In the genomic region with DNA sequence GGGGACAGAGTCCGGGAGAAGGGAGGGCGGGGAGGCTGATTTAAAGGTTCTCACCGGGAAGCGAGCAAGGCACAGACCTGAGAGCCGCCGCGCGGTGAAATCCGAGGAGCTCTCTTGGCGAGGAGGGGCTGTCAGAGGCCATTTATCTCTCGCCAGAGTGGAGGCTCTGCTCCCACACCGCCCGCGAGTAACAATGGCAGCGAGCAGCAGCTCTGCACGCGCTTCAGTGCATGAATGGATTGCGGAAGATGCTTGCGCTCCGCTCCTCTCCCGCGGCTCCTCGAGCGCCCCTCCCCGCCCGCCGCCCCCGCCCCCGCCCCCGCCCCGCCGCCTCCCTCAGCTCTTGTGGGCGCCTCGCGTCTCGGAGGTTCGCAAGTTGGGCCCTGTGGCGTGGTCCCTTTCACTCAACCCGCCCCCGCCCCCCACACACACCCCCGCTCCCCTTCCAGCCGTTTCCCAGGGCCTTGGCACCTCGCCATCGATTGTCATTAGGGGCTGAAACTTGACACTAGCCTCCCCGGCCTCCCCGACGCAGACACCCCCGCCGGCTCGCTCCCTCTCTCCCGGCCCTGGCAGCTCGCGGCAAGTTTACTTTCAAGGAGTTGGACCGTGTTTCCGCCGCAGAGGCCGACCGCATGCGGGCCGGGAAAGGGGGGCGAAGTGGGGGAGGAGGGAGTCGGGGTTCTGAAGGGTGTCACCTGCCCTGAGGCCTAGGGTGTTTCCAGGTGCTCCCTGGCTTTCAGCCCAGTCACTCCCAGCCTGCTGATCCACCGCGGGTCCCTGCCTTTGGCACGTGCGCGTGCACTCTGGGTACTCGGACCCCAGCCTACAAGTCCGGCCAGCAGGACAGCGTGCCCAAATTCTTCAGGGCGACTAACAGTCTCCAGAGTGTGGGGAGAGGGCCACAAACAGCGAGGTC, we compare ENCODE assay signal across 9 mouse cellular contexts. TPM values are rescaled to one million over a fixed set of nuclear protein-coding genes. Genes with fewer than 3 reads are reported as not detected.
DNase-seq lines count a peak whose midpoint lies in the region; ATAC-seq lines count a peak whose summit lies in the region.
"Had no signal": no experiment of that assay in that cellular context is flagged by ENCODE, and none has a peak within 500 bp of the region (broad histone marks: within the 10 kb centered on the region; RNA-seq: fewer than 3 reads in every experiment).

No protein-coding gene starts in this region.

- 0 out of 2 replicates have a peak, but pooled peaks have one; percentile 21 for ATAC-seq in frontal cortex, adult (ENCODE audit: low TSS enrichment)
- peak; percentile 75 for ATAC-seq in forebrain, embryonic 13.5 days
- ATAC-seq in hindbrain, embryonic 14.5 days (ENCODE audit: low FRiP score), result peak; percentile 67
- ATAC-seq in liver, embryonic 15.5 days (ENCODE audit: insufficient read depth), result no peak
- ATAC-seq in neural tube, embryonic 12.5 days (ENCODE audit: low FRiP score, low read depth), result peak; percentile 83

- DNase-seq in frontal cortex, postnatal 36 days (ENCODE audit: low spot score in 2 of 2), result no peak
- peak; percentile 93 for DNase-seq in NIH3T3 (ENCODE audit: low read depth)
- peak; percentile 55 for DNase-seq in hindbrain, embryonic 14.5 days (ENCODE audit: low spot score)
- DNase-seq in frontal cortex, postnatal 25 days (ENCODE audit: low spot score in 2 of 2), result no peak

- 1% methylated on average over 20 of the region's 72 CpGs for WGBS in forebrain, embryonic 13.5 days
- 4% methylated on average over 45 of the region's 72 CpGs for WGBS in hindbrain, embryonic 14.5 days
- WGBS in liver, embryonic 15.5 days (ENCODE audit: insufficient replicate concordance), result 3% methylated on average over 58 of the region's 72 CpGs
- 4% methylated on average over 42 of the region's 72 CpGs for WGBS in neural tube, embryonic 12.5 days

- H3K36me3 ChIP-seq in forebrain, embryonic 13.5 days (ENCODE audit: poor library complexity, severe bottlenecking), result no peaks in the 10 kb centered on the region
- no peaks in the 10 kb centered on the region for H3K36me3 ChIP-seq in hindbrain, embryonic 14.5 days (replicated peaks; ENCODE audit: control insufficient read depth, insufficient read depth)
- no peaks in the 10 kb centered on the region for H3K36me3 ChIP-seq in liver, embryonic 15.5 days (replicated peaks)
- H3K36me3 ChIP-seq in neural tube, embryonic 12.5 days, result no peaks in the 10 kb centered on the region

- peak overlapping the region; percentile 60 for H3K4me3 ChIP-seq in forebrain, embryonic 13.5 days
- H3K4me3 ChIP-seq in hindbrain, embryonic 14.5 days (replicated peaks; ENCODE audit: low read length), result peak overlapping the region; percentile 48
- peak overlapping the region; percentile 52 for H3K4me3 ChIP-seq in liver, embryonic 15.5 days (replicated peaks)
- peak overlapping the region; percentile 51 for H3K4me3 ChIP-seq in neural tube, embryonic 12.5 days

- H3K9me3 ChIP-seq in forebrain, embryonic 13.5 days (replicated peaks), result no peaks in the 10 kb centered on the region
- no peaks in the 10 kb centered on the region for H3K9me3 ChIP-seq in hindbrain, embryonic 14.5 days (ENCODE audit: control insufficient read depth, low read length)
- no peaks in the 10 kb centered on the region for H3K9me3 ChIP-seq in liver, embryonic 15.5 days (replicated peaks)
- H3K9me3 ChIP-seq in neural tube, embryonic 12.5 days, result no peaks in the 10 kb centered on the region

- H3K27me3 ChIP-seq in forebrain, embryonic 13.5 days, result peaks cover 87% of the 10 kb centered on the region
- peaks cover 94% of the 10 kb centered on the region for H3K27me3 ChIP-seq in hindbrain, embryonic 14.5 days (ENCODE audit: control insufficient read depth, insufficient read depth, low read length)
- peaks cover 99% of the 10 kb centered on the region for H3K27me3 ChIP-seq in liver, embryonic 15.5 days
- H3K27me3 ChIP-seq in neural tube, embryonic 12.5 days (replicated peaks), result peaks cover 57% of the 10 kb centered on the region

- H3K9ac ChIP-seq in forebrain, embryonic 13.5 days, result peak overlapping the region; percentile 84
- H3K9ac ChIP-seq in hindbrain, embryonic 14.5 days, result peak overlapping the region; percentile 81
- H3K9ac ChIP-seq in liver, embryonic 15.5 days, result no peak overlapping the region
- peak overlapping the region; percentile 71 for H3K9ac ChIP-seq in neural tube, embryonic 12.5 days

- peak overlapping the region; percentile 92 for H3K27ac ChIP-seq in forebrain, embryonic 13.5 days
- H3K27ac ChIP-seq in hindbrain, embryonic 14.5 days, result peak overlapping the region; percentile 89
- no peak overlapping the region for H3K27ac ChIP-seq in liver, embryonic 15.5 days (replicated peaks)
- peak overlapping the region; percentile 96 for H3K27ac ChIP-seq in neural tube, embryonic 12.5 days
- H3K27ac ChIP-seq: macrophage had no signal

- H3K4me2 ChIP-seq in forebrain, embryonic 13.5 days, result peak overlapping the region; percentile 65
- peak overlapping the region; percentile 61 for H3K4me2 ChIP-seq in hindbrain, embryonic 14.5 days (replicated peaks)
- peak overlapping the region; percentile 57 for H3K4me2 ChIP-seq in liver, embryonic 15.5 days
- H3K4me2 ChIP-seq in neural tube, embryonic 12.5 days (replicated peaks), result peak overlapping the region; percentile 65

- peaks cover 56% of the 10 kb centered on the region for H3K4me1 ChIP-seq in forebrain, embryonic 13.5 days
- peaks cover 36% of the 10 kb centered on the region for H3K4me1 ChIP-seq in hindbrain, embryonic 14.5 days (replicated peaks; ENCODE audit: control insufficient read depth, insufficient read depth, low read length)
- 0 out of 2 replicates have a peak, but pooled peaks cover 3% of the 10 kb centered on the region for H3K4me1 ChIP-seq in liver, embryonic 15.5 days (replicated peaks)
- peaks cover 44% of the 10 kb centered on the region for H3K4me1 ChIP-seq in neural tube, embryonic 12.5 days

RNA-seq across cellular contexts. Expression of a gene that starts 31.7 kb away (rescaled TPM):
- polyA plus RNA-seq in forebrain, embryonic 13.5 days (2015; fragmentation: Nextera tagmentation; extraction: Ambion mirVana), result 16.2 and 18.8 TPM in 2 replicates
- 16.1 and 17.5 TPM in 2 replicates for polyA plus RNA-seq in hindbrain, embryonic 14.5 days (2014; fragmentation: Nextera tagmentation; extraction: Ambion mirVana)
- polyA plus RNA-seq in liver, embryonic 15.5 days (2015; fragmentation: Nextera tagmentation; extraction: Ambion mirVana), result 4.3 and 4.5 TPM in 2 replicates
- polyA plus RNA-seq in neural tube, embryonic 12.5 days (2016; fragmentation: Nextera tagmentation; extraction: Ambion mirVana), result 23.0 and 23.2 TPM in 2 replicates

Comparison
In these comparisons a context has a peak if more than half of its experiments do, and no peak if none do; other contexts are left out.
1. DNase-seq: peak in NIH3T3 (single experiment) and hindbrain, embryonic 14.5 days (single experiment); none in frontal cortex, postnatal 36 days (0 of 2) and frontal cortex, postnatal 25 days (0 of 2).
2. Peak in every context shown above with its lines, with median percentiles within 50 percentile points of each other: H3K4me2 ChIP-seq and H3K4me3 ChIP-seq.